Mouse (Mus musculus) liver, embryonic 14 days (tissue): ENCODE measurements around the gene Nrip2. TPM values are rescaled to one million over a fixed set of nuclear protein-coding genes. Genes with fewer than 3 reads are reported as not detected.

Experiments used
- polyA plus RNA-seq: library from polyadenylated mRNA; depleted of rRNA; stranded (reverse); fragments of >200 nt; gene quantifications from 2 replicates; pipeline ENCODE4 v1.2.3, GENCODE M21; 2012; rRNA removed

Gene Nrip2
- polyA plus RNA-seq, result 0.58 and 0.76 TPM in 2 replicates

DNA sequence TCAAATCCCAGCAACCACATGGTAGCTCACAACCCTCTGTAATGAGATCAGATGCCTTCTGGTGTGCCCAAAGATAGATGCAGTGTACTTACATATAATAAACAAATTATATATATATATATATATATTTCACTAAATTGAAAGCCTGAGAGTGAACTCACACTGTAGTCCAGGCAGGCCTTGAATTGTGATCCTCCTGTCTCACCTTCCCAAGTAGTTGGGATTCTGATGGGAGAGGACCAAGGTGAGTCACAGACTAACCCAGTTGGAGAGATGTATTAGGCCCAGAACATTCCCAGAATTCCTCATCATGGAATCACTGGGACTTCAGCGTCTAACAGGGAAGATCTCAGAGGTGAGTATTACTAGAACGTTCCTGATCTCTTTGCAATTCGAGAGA is at the start of gene Nrip2:
Gene Nrip2, plus strand, starts transcription at position 301 of the 400 bp plus-strand sequence.

DNA sequence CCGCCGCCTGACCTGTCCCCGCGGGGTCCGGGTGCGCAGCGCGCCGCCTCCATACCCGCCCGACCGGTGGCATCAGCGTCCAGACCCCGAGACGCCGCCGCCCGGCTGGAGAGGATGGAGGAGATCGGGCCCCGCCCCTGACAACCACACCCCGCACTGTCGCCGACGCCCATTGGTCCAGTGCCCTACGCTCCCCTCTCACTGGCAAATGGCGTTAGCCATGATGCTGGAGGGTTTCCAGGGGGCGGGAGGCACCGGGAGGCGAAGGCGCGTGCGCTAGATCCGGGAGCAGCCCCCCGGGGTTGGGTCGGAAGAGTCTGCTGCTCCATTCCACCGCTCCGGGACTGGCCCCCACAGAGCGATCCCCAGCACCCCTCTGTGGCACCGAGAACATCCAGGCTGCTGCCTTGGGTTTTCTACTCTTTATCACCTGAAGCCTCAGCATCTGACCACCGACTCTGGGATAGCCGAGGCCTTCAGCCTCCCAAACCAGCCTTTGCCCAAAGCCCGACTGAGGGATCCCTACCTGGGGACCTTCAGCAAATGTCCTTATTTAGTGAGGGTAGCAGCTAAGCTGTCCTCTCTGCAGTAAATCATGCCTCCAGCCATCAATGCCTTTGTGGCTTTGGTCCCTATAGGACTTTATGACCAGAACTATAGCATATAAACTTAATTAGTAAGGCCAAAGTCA is 43.2 kb upstream of the Nrip2 start, which contains the start of gene Tulp3:
Gene Tulp3, minus strand, starts transcription at position 126 of the 691 bp plus-strand sequence.

DNA sequence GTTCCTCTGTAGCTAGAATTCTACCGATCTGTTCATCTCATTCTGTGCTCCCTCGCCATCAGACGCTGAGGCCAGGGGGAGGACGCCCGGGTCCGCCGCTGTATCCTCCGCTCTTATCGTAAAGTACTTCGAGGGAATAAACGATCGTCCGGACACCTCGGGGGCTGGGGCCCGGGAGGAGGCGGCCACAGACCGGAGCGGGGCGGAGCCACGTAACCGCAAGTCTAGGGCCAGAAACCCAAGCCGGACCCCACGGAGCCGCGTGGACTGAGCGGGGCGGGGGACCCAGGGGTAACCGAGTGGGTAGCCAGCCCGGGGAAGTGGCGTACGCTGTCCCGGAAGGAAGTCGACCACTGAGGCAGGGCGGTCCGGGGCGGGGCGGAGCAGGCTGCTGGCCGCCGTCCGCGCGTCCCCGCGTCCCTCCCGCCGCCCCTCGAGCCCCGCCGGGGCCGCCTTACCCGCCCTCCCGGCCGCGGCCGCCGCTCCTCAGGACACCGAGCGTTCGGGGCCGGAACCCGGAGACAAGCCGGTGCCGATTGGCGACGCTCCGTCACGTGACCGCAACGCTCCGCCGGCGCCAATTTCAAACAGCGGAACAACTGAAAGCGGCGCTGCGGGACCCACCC is 36.6 kb upstream of the Nrip2 start, which contains the start of the genes Rhno1 and Foxm1:
Gene Rhno1, minus strand, starts transcription at position 531 of the 626 bp plus-strand sequence.
Gene Foxm1, plus strand, starts transcription at position 587 of the 626 bp plus-strand sequence.

DNA sequence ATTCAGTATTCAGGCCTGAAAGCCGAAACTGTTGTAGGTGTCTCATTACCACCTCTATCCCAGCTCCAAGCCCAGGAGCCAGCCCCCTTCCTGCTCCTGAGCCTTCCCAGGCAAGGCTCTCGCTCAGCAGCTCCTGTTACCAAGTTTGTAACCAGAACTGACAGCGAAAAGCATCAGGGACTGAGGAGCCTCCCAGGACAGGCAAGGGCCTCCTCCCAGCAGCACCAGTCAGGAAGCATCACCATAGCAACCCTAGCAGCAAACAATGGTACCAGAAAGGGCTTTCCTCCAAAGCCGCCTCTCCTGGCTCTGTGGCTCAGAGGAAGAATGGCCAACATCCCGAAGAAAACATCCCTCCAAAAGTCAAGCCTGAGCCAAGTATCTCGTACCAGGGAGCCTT is 23.9 kb upstream of the Nrip2 start, which contains the start of the genes Tex52 and Gm44596:
Gene Tex52, plus strand, starts transcription at position 265 of the 400 bp plus-strand sequence.
Gene Gm44596, plus strand, starts transcription at position 312 of the 400 bp plus-strand sequence.

DNA sequence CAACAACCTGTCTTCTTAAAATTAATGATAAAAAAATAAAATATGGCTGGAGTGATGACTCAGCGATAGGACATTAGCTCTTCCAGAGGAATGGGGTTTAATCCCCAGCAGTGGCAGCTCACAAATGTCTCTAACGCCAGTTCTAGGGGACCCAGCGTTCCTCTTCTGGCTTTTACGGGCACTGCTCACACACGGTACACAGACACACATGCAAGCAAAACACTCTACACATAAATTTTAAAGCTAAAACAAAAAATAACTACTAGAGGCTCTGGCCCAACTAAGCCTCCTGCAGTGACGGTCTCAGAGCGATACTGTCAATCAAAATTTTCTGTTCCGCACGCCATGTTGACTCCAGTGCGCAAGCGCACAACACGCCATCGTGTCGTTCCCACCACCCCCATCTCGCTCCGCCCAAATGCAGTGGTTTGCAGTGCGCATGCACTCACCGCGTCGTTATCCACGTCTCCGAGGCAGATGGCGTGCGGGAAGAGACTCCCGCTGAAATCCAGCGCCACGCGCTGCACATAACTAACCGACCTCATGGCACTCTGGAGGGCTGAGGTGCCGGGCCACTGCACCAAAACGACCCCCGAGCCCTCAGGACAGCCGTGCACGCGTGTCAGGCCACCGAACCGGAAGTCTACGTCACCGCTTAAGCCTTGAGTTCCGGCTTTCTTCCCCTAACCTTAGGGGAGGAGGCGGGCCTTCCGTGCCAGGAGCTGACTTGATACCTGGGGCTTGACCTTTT is 25.3 kb downstream of the Nrip2 start, which contains the start of gene Itfg2:
Gene Itfg2, minus strand, starts transcription at position 663 of the 751 bp plus-strand sequence.

DNA sequence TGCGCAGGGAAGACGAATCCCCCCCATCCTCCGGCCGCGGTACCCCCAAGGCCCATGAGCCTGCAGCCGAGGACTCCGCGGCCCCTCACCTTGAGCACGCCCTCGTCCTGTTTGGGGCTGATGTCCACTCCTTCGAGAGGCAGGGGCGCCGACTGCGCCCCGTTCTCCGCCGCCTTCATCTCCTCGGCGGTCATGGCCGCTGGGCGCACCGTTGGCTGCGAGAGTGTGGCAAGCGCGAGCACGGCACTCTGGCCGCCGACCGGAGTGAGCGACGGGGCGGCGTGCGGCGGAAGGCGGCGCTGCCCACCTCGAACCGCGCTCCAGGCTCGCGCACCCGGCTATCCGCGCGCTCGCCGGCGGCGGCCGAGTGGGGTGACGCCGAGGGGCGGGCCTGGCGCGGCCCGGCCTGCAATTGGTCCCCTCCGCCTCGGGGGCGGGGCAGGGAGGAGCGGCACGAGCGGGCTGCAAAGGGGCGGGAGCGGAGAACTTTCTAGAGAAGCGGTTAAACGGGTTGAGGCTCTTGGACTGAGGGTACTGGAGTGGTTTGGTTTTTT is 39.3 kb downstream of the Nrip2 start, which contains the start of gene Fkbp4:
Gene Fkbp4, minus strand, starts transcription at position 361 of the 554 bp plus-strand sequence.

Other genes with a start within 250 kb of the Nrip2 start
- 0.26 and 0.28 TPM in 2 replicates for gene Tead4, start 98.5 kb upstream of the Nrip2 start, polyA plus RNA-seq
- 2.8 and 2.9 TPM in 2 replicates for gene Tulp3, start 43.4 kb upstream of the Nrip2 start, polyA plus RNA-seq
- gene Rhno1, start 36.4 kb upstream of the Nrip2 start, polyA plus RNA-seq, result 13.8 and 21.2 TPM in 2 replicates
- gene Foxm1, start 36.3 kb upstream of the Nrip2 start, polyA plus RNA-seq, result 20.3 and 26.5 TPM in 2 replicates
- 0.05 and 0.10 TPM in 2 replicates for gene Tex52, start 23.8 kb upstream of the Nrip2 start, polyA plus RNA-seq
- not detected in 2 replicates for gene Gm44596, start 23.8 kb upstream of the Nrip2 start, polyA plus RNA-seq
- 6.2 and 7.1 TPM in 2 replicates for gene Itfg2, start 25.6 kb downstream of the Nrip2 start, polyA plus RNA-seq
- gene Fkbp4, start 39.4 kb downstream of the Nrip2 start, polyA plus RNA-seq, result 123 and 126 TPM in 2 replicates
- 166 and 180 TPM in 2 replicates for gene Pzp, start 127.4 kb downstream of the Nrip2 start, polyA plus RNA-seq
- 8.4 and 8.9 TPM in 2 replicates for gene A2ml1, start 182.3 kb downstream of the Nrip2 start, polyA plus RNA-seq
- gene Klrb1a, start 224.2 kb downstream of the Nrip2 start, polyA plus RNA-seq, result 0.09 TPM in 2 replicates